Mouse (Mus musculus): ENCODE measurements at regions not wholly inside any gene's neighbourhood (a gene's known extent, or its start where the extent isn't known, plus 50 kb on each side); places are given as distances from the start of the nearest gene placed in this dataset.

GRCm38 (mm10) chr17:84086394-84086793, 101.4 kb downstream of the Zfp36l2 start:
- TF ChIP-seq CTCF (IDR thresholded peaks at IDR 0.05; ENCODE audit: low read depth, low read length) (no peak), POLR2A (IDR thresholded peaks at IDR 0.05; ENCODE audit: borderline replicate concordance, low read depth, low read length) (no peak)
